Mouse (Mus musculus) lung, adult 2 months (tissue): ENCODE measurements at regions not wholly inside any gene's neighbourhood (a gene's known extent, or its start where the extent isn't known, plus 50 kb on each side); places are given as distances from the start of the nearest gene placed in this dataset.

Experiments
- CTCF ChIP-seq: fragments of 200-500 bp; IDR thresholded peaks from 2 replicates; pipeline ENCODE4 v1.5.1; 2011; ENCODE audit warnings: mild to moderate bottlenecking, low read length, control low read depth; ENCODE audit not compliant: insufficient read depth
- POLR2A ChIP-seq: fragments of 200-500 bp; IDR thresholded peaks from 2 replicates; pipeline ENCODE4 v1.6.1; 2011; ENCODE audit warnings: low read depth, mild to moderate bottlenecking, control low read depth, low read length, borderline replicate concordance; ENCODE audit errors: extremely low read depth

DNA sequence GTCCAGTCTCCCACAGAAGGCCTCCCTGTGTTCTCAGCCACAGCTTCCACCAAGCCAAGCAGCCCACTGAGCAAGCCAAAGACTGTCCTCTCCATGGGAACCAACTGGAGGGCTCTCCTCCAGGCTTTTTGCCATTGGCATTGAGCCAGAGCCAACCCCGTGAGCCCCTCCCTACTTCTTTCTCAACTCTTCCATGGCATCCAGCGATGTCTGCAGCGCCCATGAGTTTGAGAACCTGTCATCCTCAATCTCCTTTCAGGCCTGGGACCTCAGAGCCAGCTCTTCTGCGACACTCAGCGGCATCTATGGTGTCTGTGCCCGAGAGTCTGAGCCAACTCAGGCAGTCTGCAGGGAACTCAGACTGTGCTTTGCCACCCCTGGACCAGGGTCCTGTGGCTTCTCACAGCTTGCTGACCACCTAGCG lies 439.7 kb downstream of the Rfpl4b start:
- TF ChIP-seq POLR2A: no peak
- TF ChIP-seq CTCF: no peak
